Mouse (Mus musculus) C2C12 (cell line): ENCODE measurements around the gene Fam107b.

Experiments
- CTCF ChIP-seq: IDR thresholded peaks from one replicate; pipeline ENCODE4 v1.5.1; 2011; ENCODE audit not compliant: control insufficient read depth, insufficient read depth, insufficient read length
- MYOD1 ChIP-seq: IDR thresholded peaks from one replicate; pipeline ENCODE4 v1.6.1; 2011; ENCODE audit warnings: low read depth; ENCODE audit not compliant: control insufficient read depth, insufficient read length

DNA sequence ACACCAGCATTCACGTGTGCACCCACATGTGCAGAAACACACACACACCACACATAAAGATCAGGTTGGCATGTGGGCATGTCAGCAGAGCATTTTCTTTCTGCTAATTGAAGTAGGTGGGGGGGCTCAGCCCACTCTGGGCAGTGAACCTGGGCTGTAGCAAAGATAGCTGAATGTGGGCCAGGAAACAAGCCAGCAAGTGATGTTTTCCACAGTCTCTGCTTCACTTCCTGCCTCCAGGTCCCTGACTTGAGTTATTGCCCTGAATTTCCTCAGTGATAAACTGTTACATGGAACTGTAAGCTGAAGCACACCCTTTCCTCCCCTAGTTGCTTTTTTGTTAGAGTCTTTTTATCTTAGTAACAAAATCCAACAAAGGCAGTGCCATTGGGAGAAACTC, 6.1 kb downstream of the Fam107b start:
- TF ChIP-seq CTCF (no peak), MYOD1 (no peak)
